Mouse (Mus musculus) left cerebral cortex, postnatal 36 days (tissue): Measurements from ENCODE around the gene Gria4. TPM values are rescaled to one million over a fixed set of nuclear protein-coding genes. Genes with fewer than 3 reads are reported as not detected.
"Not testable (repeated sequence)": the region's sequence is repeated elsewhere in the genome, so short reads cannot be mapped to it uniquely, and the experiment has no call there.

Source experiments
- DNase-seq, 2 experiments: peaks; one replicate each; pipeline ENCODE4 v3.0.0; 2021 to 2022; ENCODE audit warnings: low spot score in 2 of 2, mixed read lengths in 1 of 2
- intact Hi-C: fragments of 180-260 bp; cut with DNase I; formaldehyde crosslinking; loops from one replicate; pipeline ENCODE4 v1.15.1; 2025
- total RNA-seq, 2 experiments: library from RNA; stranded (reverse); gene quantifications; 2 replicates each; pipeline ENCODE4 v1.2.3; 2021

Gene Gria4
- total RNA-seq, 2 experiments from 2014 or later: 102 to 103 TPM

DNA sequence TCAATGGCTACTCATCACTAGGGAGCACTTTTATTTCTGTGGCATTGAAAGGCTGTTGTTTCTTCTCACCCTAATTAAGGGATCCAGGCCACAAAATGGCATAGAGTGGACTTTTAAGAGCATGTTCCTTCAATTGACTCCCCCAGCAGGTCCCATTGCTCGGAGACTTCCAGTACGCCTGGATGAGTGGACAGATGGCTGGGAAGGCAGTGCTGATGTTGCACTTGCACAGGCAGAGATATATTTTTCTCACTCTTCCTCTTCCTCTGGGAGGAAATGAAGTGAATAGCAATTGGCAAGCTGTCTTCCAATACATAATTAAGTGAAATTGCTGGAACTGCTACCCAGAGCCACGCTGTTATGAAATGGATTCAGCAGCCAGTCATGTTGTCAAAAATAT, 190.7 kb downstream of the Gria4 start:
- DNase-seq: no peak
- intact Hi-C loops: no loop called here

DNA sequence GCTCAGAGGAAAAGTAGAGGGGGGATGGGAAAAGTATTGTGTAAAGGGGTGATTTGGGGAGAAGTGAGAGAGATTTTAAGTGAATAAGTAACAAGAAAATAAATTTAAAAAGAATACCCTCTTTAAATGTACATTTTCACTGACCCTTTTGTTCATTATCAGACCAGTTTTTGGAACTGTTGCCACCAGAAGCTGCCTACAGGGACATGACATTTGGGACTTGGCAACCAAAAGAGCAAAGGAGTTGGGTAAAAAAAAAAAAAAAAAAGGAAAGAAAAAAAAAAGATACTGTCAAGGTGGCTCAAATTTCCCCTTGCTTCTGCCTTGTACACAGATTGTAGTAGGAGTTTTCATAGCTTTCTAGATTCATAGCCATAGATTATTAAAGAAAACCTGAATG, 191.8 kb downstream of the Gria4 start:
- intact Hi-C loops: no loop called here

DNA sequence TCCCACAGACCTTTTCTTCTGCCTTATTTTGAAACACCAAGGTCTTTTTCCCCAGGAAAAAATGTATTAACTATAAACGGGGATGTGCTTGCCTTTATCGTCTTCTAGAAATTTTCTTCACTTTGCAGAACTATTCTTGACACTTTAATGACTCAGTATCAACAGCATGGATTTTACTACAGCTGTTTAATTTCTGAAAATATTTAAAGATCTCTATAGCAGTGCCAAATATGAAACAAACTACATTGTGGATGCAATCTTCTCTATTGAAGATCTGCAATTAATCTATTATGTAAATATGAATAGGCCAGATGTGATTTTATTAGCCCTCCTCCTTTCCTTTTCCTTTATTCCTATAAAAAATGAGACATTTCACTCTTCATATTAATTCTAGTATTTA, 194.2 kb downstream of the Gria4 start:
- intact Hi-C loops: no loop called here

More for the DNA sequence above, 191.8 kb downstream of the Gria4 start:
- no peak for DNase-seq

DNA sequence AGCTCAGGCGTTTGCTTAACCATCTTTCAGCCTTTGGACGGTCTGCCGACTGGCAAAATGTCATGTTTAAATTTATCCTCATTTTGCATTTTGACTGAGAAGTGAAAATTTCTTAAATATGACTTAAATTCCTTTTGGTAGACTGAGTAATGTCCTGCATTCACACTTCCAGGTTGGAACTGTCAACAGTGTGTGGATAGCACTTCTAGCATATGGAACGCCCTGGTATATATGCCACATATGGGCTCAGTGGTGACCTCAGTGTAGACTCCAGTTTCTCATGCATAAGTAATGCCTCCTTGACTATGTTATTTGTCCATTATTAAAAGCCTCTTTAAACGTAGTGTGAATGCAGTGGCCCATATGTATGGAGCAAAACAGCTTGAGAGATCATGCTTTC, 222.4 kb downstream of the Gria4 start:
- intact Hi-C loops: no loop called here
- DNase-seq: peak; percentile 13 to 22

More for the DNA sequence above, 194.2 kb downstream of the Gria4 start:
- DNase-seq: no peak

DNA sequence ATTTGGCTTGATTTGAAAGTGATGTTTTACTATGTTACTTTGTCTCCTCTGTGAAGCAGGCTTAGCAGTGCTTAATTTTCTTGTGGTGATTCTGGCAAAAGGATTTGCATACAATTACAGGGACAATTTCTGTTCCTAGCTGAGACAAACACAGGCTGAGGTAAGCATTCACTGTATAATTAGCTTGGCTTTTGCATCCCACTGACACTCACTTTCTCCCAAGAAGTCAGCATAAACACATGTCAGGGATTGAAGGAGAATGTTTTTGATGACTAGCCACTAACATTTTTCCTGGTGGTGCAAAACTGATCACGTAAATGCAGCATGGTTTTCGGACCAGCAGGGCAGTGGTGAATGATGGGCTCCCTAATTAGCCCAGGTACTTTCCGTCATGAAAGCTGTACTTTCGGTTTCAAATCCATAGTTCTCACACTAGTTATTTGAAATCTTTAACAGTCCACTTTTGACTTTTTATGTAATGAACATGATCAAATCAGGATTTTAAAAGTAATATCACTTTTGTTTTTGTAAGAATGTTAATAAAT, 240.5 kb downstream of the Gria4 start:
- DNase-seq: no peak
- intact Hi-C loops: no loop called here

DNA sequence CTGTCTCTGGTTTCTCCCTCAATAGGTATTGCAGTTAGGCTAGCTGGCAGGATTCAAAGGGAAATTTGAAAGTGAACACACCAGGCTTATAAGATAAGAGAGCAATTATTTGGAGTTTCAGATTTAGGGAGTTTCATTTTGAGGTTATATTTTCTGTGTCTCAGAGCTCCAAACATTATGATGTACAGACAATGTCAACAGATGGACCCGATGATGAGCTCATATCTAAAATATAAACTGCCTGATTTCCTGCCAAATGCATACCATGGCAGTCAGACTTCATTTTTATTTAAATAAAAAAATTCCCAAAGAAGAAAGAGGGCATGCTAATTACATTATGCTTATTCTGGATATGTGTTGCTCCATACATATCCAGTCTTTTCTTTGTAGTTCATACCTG, 256.8 kb downstream of the Gria4 start:
- intact Hi-C loops: loop anchor here (5.0 to 10.0 kb wide), 3 partner anchors 96 to 1096 kb away; no protein-coding TSS in a partner anchor
- DNase-seq: no peak

DNA sequence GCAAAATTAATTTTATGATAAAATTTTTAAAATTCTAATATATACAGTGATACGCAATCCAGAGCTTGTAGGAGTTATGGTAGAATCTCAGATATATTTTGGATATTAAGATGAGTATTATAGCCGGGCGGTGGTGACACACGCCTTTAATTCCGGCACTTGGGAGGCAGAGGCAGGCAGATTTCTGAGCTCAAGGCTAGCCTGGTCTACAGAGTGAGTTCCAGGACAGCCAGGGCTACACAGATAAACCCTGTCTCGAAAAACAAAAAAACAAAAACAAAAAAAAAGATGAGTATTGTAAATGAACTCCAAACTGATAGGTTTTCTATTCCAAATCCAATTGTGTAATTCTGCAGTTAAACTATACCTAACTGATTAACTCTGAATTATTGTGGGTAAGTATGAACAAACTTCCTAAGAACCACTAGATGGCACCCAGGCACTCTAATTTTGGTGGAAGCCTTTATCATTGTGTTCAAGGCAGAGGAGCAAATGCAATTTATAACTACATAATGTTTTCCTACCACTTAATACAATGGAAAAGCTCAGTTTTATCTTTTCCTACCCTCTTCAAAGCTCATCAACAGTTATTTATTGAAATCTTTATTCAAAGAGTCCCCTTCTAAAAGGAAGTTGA, 259.4 kb downstream of the Gria4 start:
- no peak for DNase-seq
- intact Hi-C loops: loop anchor here (5.0 to 10.0 kb wide), 3 partner anchors 98 to 1098 kb away; no protein-coding TSS in a partner anchor

DNA sequence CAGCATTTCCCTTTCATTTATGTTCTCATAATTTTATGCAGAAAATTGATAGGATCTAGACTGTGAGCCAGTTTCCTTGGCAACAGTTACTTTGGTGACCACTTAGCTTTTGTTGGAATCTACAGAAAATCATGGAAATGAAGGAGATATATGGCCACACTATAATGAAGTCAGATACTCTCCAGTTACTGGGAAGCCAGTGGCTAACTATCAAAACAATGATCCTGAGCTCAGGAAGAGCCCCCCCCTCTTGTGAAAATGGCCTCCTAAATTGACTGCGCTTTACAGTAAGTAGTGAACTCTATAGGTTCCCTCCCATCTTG, 281.5 kb downstream of the Gria4 start:
- intact Hi-C loops: no loop called here

DNA sequence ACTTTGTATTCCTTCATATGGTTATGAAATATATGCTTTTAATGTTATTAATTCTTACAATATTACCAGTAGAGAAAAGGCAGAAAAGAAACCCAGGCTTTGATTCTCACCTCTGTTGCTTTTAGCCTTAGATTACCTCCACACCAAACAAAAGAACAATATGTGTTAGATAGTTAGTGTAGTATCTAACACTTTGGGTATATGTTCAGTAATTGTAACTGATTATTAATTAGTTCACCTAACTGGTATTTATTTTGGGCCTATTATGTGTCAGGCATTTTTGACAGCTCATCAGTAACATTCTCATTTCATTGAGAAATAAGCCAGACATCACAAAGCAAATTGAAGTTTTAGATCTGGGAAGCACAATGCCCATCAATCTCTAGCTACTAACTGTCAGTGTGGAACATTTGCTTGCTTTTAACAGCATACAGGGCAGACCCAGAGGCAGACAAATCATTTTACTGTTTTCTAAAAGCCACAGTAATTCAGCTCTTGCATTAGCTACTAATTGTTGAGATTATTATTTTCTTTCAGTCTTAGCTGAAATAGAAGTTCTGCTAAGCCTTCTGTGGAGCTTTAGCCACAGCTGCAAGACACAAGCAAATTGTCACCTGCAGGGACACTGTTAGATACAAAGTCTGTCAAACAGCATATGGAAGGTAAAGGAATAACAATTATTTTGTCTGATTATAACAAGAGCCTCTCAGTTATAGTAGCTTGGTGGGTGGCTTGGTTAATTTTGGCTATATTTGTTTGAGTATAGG, 282.1 kb downstream of the Gria4 start:
- no peak for DNase-seq
- intact Hi-C loops: no loop called here

More for the DNA sequence above, 281.5 kb downstream of the Gria4 start:
- no peak for DNase-seq

DNA sequence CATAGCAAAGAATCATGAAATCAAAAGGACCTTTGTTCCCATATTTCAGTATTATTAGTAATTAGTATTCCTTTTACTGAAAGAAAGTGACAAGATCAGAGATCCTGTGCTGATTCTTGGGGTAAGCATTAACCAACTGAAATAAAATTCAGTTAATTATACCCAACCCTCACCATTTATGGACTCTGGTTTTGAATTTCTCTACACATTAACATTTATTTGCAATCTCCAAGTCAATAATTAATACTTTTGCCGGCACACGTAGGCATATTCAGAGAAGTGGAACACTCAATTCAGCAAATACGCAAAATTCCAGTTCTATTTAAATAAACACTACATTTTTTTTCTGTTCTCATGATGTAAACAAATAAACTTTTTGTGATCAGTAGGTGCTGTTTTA, 289.9 kb downstream of the Gria4 start:
- no peak for DNase-seq

DNA sequence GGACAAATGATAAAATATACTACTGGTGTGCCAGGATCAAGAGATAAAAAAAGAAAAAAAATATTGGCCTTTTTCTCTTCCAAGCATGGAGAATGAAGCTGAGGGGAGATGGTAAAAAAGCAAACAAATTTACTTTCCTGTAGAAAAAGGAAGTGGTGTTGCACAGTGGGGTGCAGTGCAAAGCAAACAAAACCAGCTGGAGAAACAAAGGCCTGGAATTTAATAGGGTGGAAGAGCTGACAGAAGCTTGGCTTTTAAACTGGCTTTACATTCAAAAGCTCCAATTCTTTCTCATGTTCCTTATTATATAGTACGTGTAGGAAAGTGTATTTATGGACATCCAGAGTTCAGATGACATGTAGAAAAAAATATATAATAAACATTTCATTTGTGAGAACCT, 290.9 kb downstream of the Gria4 start:
- intact Hi-C loops: no loop called here
- no peak for DNase-seq

More for the DNA sequence above, 289.9 kb downstream of the Gria4 start:
- intact Hi-C loops: no loop called here

DNA sequence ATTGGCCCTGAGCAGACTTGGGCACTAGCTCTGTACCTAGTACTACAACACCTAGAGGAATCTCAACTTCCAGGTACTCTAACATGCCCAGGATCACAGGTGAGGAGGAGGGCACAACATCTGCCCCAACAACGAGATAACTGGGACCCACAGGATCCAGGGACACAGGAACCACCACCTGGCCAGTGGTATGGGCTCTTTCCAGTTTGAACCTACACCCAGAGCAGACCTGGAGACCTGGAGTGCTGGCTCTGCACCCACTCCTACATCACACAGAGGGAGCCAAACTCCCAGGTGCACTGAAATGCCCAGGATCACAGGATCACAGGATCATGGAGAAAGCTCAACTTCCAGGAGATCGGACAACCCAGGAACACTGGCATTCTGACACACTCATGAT, 309.6 kb downstream of the Gria4 start:
- no peak for DNase-seq
- intact Hi-C loops: no loop called here

DNA sequence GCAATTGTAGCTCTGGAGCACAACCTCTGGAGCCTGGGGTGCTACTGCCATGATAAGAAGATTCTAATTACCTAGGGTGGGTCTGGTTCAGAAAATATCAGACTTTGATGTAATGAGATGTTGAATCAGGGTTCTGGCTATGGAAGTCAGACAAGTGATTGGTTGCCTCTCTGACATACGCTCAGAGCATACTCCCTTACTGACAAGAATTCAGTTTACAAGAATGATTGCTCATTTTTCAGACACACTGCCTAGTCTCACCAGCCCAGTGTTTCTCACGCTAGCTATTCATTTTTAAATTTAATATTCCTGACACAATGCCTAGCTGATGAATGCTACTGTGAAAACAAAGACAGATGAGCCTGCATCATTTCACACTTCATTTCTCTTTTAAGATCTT, 311.5 kb downstream of the Gria4 start:
- no peak for DNase-seq
- intact Hi-C loops: no loop called here

DNA sequence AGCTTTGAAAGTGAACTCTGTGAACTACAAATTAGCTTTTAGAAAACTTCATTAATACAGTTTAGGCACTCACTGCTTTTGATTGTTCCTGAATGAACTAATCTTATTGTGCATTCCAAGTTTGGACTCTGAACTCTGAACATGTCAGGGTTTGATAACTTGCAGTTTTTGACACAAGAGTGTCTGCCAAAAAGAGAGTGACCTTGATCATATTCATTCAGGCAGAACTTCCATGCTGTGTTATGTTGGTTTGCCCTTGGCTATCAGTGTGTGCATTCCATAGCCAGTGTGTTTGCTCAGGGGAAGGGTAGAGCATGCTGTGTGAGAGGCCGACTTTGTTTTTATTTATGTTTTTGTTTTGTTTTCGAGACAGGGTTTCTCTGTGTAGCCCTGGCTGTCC, 325.2 kb downstream of the Gria4 start:
- intact Hi-C loops: no loop called here

DNA sequence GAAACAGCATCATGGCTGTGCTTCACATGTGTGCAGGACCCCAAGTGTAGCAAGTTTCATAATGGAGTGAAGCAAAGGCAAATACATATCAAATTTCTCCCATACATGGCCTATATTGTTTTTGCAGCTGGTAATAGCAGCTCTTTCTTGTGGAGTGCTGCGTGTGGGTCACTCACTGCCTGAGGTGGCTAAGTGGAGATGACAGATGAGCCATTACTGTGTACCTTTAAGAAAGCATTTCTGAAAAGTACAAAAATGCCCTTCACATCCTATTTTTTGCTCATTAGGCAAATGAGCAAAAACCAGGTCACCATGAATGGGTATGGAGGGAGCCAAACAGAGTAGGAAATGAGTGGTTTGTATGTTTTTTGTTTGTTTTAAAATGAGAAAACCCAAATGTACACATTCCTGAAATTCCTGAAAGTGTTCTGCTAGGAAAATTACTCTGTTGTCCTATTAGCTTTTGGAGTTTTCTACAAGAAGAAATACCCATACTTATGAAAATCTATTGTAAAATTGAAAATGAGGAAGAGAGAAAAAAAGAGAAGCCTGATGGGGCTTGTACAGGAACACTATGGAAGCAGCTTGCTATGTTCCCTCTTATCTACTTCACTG, 336.5 kb downstream of the Gria4 start:
- intact Hi-C loops: no loop called here
- no peak for DNase-seq

More for the DNA sequence above, 325.2 kb downstream of the Gria4 start:
- DNase-seq: no peak

DNA sequence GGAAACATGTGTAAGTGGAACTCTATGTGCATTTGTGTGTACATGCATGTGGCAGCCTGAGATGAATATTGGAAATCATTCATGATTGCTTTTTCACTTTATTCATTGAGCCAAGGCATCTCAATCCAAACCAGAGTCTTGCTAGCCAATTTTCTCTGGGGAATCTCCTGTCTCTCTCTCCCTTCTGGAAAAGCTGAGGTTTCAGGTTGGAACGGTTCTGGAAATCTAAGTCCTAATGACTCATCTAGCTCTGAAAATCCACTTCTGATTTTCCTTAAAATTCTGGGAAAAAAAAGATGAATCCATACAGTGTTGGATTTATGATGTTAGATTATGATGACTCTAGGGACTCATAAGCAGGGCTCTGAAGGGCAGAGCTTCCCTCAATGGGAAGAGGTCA, 337.8 kb downstream of the Gria4 start:
- intact Hi-C loops: no loop called here
- DNase-seq: no peak

DNA sequence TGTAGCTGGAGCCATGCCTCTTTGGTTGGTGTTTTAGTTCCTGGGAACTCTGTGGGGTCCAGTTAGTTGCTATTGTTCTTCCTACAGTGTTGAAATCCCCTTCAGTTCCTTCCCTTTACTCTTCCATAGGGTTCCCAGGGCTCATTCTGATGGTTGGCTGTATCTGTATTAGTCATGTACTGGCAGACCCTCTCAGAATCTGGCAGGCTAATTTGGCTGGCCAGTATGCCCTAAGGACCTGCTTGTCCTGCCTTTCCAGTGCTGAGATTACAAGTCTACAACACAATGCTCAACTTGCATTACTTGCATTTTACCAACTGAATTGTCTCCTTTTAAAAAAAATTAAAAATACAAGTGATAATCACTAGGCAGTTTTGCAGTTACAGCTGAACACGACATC, 338.4 kb downstream of the Gria4 start:
- DNase-seq: no peak
- intact Hi-C loops: no loop called here

DNA sequence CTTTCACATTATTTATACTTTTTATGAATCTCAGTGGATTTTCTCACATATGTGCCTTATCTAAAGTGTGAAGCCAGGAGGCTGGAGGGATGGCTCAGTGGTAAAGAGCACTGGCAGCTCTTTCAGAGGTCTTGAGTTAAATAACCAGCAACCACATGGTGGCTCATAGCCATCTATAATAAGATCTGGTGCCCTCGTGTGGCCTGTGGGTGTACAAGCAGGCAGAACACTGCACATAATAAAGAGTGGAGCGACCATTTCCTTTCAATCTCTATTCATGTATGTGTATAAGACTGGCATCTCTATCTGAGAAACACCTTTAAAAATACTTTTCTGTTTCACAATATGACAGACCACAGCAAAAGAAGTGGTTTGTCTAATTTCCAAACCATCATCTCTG, 353.1 kb downstream of the Gria4 start:
- intact Hi-C loops: no loop called here
- no peak for DNase-seq

DNA sequence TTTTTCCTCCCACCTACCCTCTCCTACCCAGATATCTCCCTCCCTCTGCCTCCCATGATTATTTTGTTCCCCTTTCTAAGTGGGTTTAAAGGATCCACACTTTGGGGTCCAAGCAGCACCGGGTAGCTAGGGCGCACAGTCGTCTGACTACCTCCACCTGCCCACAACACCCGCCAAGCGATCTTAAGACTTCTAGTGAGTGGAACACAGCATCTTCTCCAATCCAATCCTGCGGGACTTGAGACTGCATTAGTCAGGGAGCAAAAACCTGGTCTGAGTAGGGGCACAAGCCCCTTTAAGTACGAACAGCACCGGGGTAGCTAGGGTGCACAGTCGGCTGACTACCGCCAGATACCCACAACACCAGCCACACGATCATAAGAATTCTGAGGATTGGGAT, 395.2 kb downstream of the Gria4 start:
- DNase-seq, intact Hi-C loops: not testable (repeated sequence)

DNA sequence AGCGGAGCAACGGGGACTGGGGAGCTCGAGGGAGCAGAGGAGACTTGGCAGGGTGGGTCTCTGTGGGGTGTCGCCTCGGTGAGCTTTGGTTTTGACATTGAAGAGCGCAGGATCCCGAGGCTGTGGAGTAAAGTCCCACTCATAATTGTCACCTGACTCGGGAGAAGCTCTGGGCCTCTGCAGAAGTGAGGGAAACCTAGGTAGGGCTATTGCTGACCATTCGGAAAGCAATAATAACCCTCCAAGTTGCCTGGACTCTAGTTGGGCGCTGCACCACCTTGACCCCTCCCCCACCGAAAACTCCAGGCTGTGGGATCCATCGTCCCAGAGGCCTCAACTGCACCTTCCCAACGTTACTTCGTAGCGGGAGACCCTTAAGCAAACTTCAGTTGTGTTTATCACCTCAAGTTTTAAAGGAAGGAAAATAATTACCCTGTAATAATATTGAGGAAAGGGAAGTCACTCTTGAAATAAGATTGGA, 419.4 kb downstream of the Gria4 start:
- intact Hi-C loops: loop anchor here (5.0 kb wide), 1 partner anchor 69 kb away; the partner anchor contains the start of genes Aasdhppt and Kbtbd3
- DNase-seq: no peak
